Mouse (Mus musculus): ENCODE results near the gene Styxl1. TPM values are rescaled to one million over a fixed set of nuclear protein-coding genes. Genes with fewer than 3 reads are reported as not detected.

Styxl1 gene
- polyA plus RNA-seq, 1 experiment from 2014 or later: not detected

DNA sequence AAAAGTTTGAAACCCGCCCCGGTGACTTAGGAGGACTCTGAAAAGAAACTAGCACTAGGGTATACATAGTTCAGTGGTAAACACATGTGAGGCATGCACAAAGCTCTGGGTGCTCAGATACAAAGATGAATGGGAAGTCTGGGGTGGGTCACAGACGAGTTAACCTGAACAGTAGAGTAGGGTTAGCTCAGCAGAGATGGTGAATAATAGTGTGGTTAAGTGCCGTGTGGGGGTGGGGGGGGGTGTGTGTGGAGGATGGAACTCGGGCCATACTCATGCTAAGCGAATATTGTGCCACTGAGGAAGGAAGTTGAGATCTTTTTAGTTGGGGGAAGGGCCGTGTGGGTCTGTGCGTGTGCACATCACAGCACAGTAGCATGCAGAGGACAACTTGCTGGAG lies 2.1 kb upstream of the Styxl1 start:
- no peak overlapping the region for H3K4me2 ChIP-seq
- H3K9me3 ChIP-seq (ENCODE audit: control insufficient read depth, low read length): no peaks in the 10 kb centered on the region
- H3K4me3 ChIP-seq (ENCODE audit: low read depth, low read length): no peak overlapping the region
- H3K4me1 ChIP-seq (ENCODE audit: control insufficient read depth, insufficient read depth, low read length): peaks cover 17% of the 10 kb centered on the region
- ATAC-seq (ENCODE audit: low FRiP score) (no peak), DNase-seq (ENCODE audit: low spot score, missing footprints) (peak; percentile 72)
- H3K27ac ChIP-seq (ENCODE audit: low read depth, low read length): no peak overlapping the region
- H3K36me3 ChIP-seq (ENCODE audit: control insufficient read depth, insufficient read depth, low read length): peaks cover 14% of the 10 kb centered on the region
- 82% methylated on average over 8 of the region's 8 CpGs for WGBS
- no peak overlapping the region for H3K9ac ChIP-seq (ENCODE audit: low read length)
- H3K27me3 ChIP-seq (ENCODE audit: control insufficient read depth, insufficient read depth, low read length): no peaks in the 10 kb centered on the region; the same call in 1 of the 2 replicates

DNA sequence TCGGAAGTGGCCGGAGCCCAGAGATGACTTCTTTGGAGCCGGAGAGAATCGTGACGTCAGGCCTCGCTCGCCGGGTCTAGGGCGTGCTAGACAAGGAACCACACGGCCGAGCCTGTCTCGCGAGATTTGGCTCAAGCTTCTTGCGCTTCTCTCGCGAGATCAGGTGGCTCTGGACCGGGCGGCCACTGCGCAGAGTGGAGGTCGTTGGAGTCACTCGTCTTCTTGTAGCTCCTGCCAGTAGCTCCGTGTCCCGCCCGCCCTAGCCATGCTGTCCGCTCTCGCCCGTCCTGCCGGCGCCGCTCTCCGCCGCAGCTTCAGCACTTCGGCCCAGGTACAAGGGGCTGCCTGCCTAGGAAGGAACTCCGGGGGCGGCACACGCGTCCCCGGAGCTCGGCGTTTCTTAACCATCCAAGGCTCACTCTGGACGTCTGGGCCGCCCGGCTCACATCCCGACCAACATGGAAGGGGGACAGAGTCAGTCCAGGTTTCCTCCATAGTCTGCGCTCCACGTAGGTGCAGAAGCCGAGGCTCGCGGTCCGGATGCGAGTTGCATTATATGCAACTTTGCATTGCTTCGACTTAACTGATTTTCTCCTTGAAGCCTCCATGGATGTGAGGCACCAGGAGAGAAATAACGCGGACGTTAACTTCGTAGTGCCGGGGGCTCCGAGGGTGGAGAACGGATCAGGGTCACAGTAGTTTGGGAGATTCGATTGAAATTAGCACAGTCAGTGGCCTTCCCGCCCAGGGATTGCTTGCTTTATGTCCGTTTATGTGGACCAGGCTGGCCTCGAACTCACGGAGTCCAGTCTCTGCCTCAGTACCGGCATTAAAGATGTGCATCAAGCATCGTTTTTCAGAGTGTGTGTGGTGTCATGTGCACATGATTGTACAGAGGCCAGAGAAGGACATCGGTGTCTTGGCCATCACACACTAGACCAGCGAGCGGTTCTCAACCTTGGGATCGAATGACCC lies 573 bp upstream of the Styxl1 start, which contains the start of gene Mdh2:
Gene Mdh2 (plus strand): TSS at position 10 of the 975 bp plus-strand sequence.
- H3K4me2 ChIP-seq: peak within 1 kb of the TSS; percentile 84
- peaks cover 9% of the 10 kb centered on the region; the same call in 1 of the 2 replicates for H3K36me3 ChIP-seq (ENCODE audit: control insufficient read depth, insufficient read depth, low read length)
- peak within 1 kb of the TSS; percentile 87 for H3K27ac ChIP-seq (ENCODE audit: low read depth, low read length)
- peak within 1 kb of the TSS; percentile 96 for H3K9ac ChIP-seq (ENCODE audit: low read length)
- H3K9me3 ChIP-seq (ENCODE audit: control insufficient read depth, low read length): no peaks in the 10 kb centered on the region
- no peaks in the 10 kb centered on the region; the same call in 1 of the 2 replicates for H3K27me3 ChIP-seq (ENCODE audit: control insufficient read depth, insufficient read depth, low read length)
- peak; percentile 99 for ATAC-seq (ENCODE audit: low FRiP score)
- 1% methylated on average over 70 of the region's 70 CpGs for WGBS
- H3K4me3 ChIP-seq (ENCODE audit: low read depth, low read length): peak within 1 kb of the TSS; percentile 71
- peaks cover 17% of the 10 kb centered on the region for H3K4me1 ChIP-seq (ENCODE audit: control insufficient read depth, insufficient read depth, low read length)
- DNase-seq (ENCODE audit: low spot score, missing footprints): peak; percentile 100

DNA sequence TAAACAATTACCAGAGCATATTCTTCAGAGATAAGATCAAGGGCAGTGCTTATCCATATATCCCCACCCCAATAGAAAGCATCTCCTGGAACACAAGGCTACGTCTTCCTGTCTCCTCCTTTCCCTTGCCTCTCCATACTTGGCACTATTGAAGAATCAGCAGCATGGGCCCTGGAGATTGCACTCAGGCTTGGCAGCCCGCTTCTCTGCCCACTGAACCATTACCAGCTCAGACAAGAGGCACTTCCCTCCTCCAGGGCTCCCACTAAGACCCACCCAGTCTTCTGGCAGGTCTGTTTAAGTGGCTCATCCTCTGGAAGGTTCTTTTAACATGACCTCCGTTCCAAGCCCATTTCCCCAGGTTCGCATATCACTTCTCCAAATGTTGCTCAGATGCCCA lies 1.6 kb downstream of the Styxl1 start:
- H3K9ac ChIP-seq (ENCODE audit: low read length): peak overlapping the region; percentile 9; the same call in 1 of the 2 replicates
- ATAC-seq (ENCODE audit: low FRiP score) (no peak), DNase-seq (ENCODE audit: low spot score, missing footprints) (no peak)
- no peak overlapping the region for H3K27ac ChIP-seq (ENCODE audit: low read depth, low read length)
- no peak overlapping the region for H3K4me3 ChIP-seq (ENCODE audit: low read depth, low read length)
- peaks cover 17% of the 10 kb centered on the region for H3K4me1 ChIP-seq (ENCODE audit: control insufficient read depth, insufficient read depth, low read length)
- no peaks in the 10 kb centered on the region for H3K9me3 ChIP-seq (ENCODE audit: control insufficient read depth, low read length)
- no peaks in the 10 kb centered on the region; the same call in 1 of the 2 replicates for H3K27me3 ChIP-seq (ENCODE audit: control insufficient read depth, insufficient read depth, low read length)
- WGBS: 71% methylated on average over 4 of the region's 4 CpGs
- no peaks in the 10 kb centered on the region for H3K36me3 ChIP-seq (ENCODE audit: control insufficient read depth, insufficient read depth, low read length)
- no peak overlapping the region for H3K4me2 ChIP-seq

DNA sequence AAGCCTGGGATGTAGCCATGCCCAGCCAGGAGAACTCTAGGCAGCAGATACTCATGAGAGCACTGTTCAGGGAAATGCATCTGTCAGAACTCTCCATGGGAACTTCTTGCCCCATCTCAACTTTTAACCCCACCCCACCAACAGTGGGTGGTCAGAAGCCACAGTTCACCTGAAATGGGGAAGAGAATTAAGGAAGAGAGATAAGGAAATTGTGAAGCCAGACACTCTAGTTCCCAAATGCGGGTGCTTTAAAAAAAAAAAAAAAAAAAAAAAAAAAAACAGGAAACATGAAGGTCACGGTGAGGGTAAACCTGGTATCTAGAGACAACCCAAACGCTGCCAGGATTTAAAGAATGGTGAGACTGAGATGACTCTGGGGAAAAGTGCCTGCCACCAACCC lies 5.7 kb downstream of the Styxl1 start:
- 77% methylated on average over 3 of the region's 3 CpGs for WGBS
- no peak overlapping the region for H3K4me2 ChIP-seq

DNA sequence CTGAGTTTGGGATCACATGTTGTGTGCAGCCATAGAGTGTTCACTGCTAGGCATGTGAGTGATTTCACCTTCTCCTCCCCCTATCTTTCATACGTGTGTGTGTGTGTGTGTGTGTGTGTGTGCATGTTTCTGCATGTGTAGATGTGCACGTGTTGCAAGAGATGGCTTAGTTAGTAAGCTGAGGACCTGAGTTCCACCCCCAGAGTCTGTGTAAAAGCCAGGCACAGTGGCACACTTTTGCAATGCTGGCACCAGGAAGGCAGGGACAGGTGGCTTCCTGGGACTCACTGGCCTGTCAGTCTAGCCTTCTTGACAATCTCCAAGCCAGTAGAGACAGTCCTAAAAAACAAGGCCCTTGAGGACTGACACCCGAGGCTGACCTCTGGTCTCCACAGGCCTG lies 13.2 kb downstream of the Styxl1 start:
- no peaks in the 10 kb centered on the region for H3K9me3 ChIP-seq (ENCODE audit: control insufficient read depth, low read length)
- ATAC-seq (ENCODE audit: low FRiP score) (no peak), DNase-seq (ENCODE audit: low spot score, missing footprints) (no peak)
- H3K27ac ChIP-seq (ENCODE audit: low read depth, low read length): no peak overlapping the region
- no peaks in the 10 kb centered on the region for H3K4me1 ChIP-seq (ENCODE audit: control insufficient read depth, insufficient read depth, low read length)
- 64% methylated on average over 3 of the region's 3 CpGs for WGBS
- no peaks in the 10 kb centered on the region for H3K36me3 ChIP-seq (ENCODE audit: control insufficient read depth, insufficient read depth, low read length)
- H3K9ac ChIP-seq (ENCODE audit: low read length): no peak overlapping the region
- no peaks in the 10 kb centered on the region for H3K27me3 ChIP-seq (ENCODE audit: control insufficient read depth, insufficient read depth, low read length)
- no peak overlapping the region for H3K4me2 ChIP-seq
- H3K4me3 ChIP-seq (ENCODE audit: low read depth, low read length): no peak overlapping the region

More for the DNA sequence above, 5.7 kb downstream of the Styxl1 start:
- Histone ChIP-seq H3K9me3 (ENCODE audit: control insufficient read depth, low read length) (no peaks in the 10 kb centered on the region), H3K27me3 (ENCODE audit: control insufficient read depth, insufficient read depth, low read length) (no peaks in the 10 kb centered on the region; the same call in 1 of the 2 replicates), H3K9ac (ENCODE audit: low read length) (no peak overlapping the region), H3K27ac (ENCODE audit: low read depth, low read length) (no peak overlapping the region), H3K4me3 (ENCODE audit: low read depth, low read length) (no peak overlapping the region), H3K4me1 (ENCODE audit: control insufficient read depth, insufficient read depth, low read length) (peaks cover 3% of the 10 kb centered on the region), H3K36me3 (ENCODE audit: control insufficient read depth, insufficient read depth, low read length) (no peaks in the 10 kb centered on the region)
- ATAC-seq (ENCODE audit: low FRiP score) (no peak), DNase-seq (ENCODE audit: low spot score, missing footprints) (peak; percentile 8)

DNA sequence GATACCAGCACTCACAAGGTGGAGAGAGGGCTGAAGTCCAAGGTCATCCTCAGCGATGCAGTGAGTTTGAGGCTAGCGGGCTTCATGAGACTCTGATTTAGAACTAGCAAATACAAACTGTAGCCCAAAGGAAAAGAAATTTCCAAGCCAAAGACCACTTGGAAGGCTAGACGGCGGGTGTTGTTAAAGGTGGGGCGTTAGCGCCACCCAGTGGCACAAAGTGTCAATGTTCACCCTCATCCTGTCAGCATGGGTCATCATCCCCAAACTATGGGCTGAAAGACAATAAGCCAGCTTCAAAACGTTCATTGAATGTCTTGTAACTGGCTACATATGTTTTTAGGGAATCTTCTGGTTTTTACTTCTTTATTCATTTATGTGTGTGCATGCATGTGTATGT lies 14.7 kb downstream of the Styxl1 start:
- H3K4me3 ChIP-seq (ENCODE audit: low read depth, low read length): no peak overlapping the region
- DNase-seq (ENCODE audit: low spot score, missing footprints): peak; percentile 99
- H3K27ac ChIP-seq (ENCODE audit: low read depth, low read length): no peak overlapping the region
- H3K27me3 ChIP-seq (ENCODE audit: control insufficient read depth, insufficient read depth, low read length): no peaks in the 10 kb centered on the region
- no peaks in the 10 kb centered on the region for H3K9me3 ChIP-seq (ENCODE audit: control insufficient read depth, low read length)
- H3K9ac ChIP-seq (ENCODE audit: low read length): no peak overlapping the region
- no peaks in the 10 kb centered on the region for H3K4me1 ChIP-seq (ENCODE audit: control insufficient read depth, insufficient read depth, low read length)
- no peak for ATAC-seq (ENCODE audit: low FRiP score)
- no peak overlapping the region for H3K4me2 ChIP-seq
- H3K36me3 ChIP-seq (ENCODE audit: control insufficient read depth, insufficient read depth, low read length): no peaks in the 10 kb centered on the region
- WGBS: 5% methylated on average over 7 of the region's 7 CpGs

DNA sequence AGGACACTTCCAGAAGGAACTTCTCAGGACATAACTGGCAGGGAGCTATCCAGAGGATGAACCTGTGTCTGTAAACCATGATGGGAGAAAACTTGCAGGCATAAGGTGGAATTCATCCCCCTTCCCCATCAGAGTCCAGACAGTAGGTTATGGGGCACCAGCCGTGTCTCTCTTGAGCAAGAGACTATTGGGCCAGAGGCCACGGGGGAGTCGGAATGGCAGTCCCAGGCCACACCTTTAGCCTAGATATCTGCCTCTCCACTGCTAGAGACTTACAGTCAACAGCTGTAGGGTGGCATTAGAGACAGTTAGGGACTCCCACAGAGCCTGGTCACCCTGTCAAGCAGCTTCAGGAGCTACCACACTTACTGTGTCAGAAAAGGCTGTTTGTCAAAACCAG lies 16.3 kb downstream of the Styxl1 start:
- no peak overlapping the region for H3K27ac ChIP-seq (ENCODE audit: low read depth, low read length)
- 78% methylated on average over 3 of the region's 3 CpGs for WGBS
- DNase-seq (ENCODE audit: low spot score, missing footprints): no peak
- no peaks in the 10 kb centered on the region for H3K36me3 ChIP-seq (ENCODE audit: control insufficient read depth, insufficient read depth, low read length)
- H3K4me3 ChIP-seq (ENCODE audit: low read depth, low read length): no peak overlapping the region
- no peak overlapping the region for H3K4me2 ChIP-seq
- no peaks in the 10 kb centered on the region for H3K9me3 ChIP-seq (ENCODE audit: control insufficient read depth, low read length)
- no peaks in the 10 kb centered on the region for H3K4me1 ChIP-seq (ENCODE audit: control insufficient read depth, insufficient read depth, low read length)
- no peak overlapping the region for H3K9ac ChIP-seq (ENCODE audit: low read length)
- H3K27me3 ChIP-seq (ENCODE audit: control insufficient read depth, insufficient read depth, low read length): no peaks in the 10 kb centered on the region
- no peak for ATAC-seq (ENCODE audit: low FRiP score)

DNA sequence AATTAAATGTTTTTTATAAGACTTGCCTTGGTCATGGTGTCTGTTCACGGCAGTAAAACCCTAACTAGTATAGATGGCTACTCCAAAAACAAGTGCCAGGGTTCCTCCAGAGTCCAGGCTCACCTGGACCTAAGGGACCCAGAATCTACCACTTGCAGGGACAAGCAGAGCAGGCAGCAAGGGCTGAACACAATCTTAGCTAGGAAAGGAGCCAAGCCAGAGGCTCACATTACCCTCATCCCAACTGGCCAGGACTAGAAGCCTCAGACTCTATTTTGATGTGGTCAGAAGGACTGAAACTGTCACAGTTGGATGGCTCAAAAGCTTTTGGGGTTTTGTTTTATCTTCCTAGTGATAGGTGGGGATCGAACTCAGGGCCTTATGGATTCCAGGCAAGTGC lies 26.6 kb downstream of the Styxl1 start:
- no peak for ATAC-seq (ENCODE audit: low FRiP score)
- no peaks in the 10 kb centered on the region for H3K36me3 ChIP-seq (ENCODE audit: control insufficient read depth, insufficient read depth, low read length)
- no peak overlapping the region for H3K4me2 ChIP-seq
- H3K9me3 ChIP-seq (ENCODE audit: control insufficient read depth, low read length): peaks cover 8% of the 10 kb centered on the region; the same call in 1 of the 2 replicates
- H3K4me1 ChIP-seq (ENCODE audit: control insufficient read depth, insufficient read depth, low read length): no peaks in the 10 kb centered on the region
- no peak overlapping the region for H3K4me3 ChIP-seq (ENCODE audit: low read depth, low read length)
- 76% methylated on average over 2 of the region's 2 CpGs for WGBS
- H3K27ac ChIP-seq (ENCODE audit: low read depth, low read length): no peak overlapping the region
- H3K9ac ChIP-seq (ENCODE audit: low read length): no peak overlapping the region
- H3K27me3 ChIP-seq (ENCODE audit: control insufficient read depth, insufficient read depth, low read length): no peaks in the 10 kb centered on the region
- DNase-seq (ENCODE audit: low spot score, missing footprints): peak; percentile 23

DNA sequence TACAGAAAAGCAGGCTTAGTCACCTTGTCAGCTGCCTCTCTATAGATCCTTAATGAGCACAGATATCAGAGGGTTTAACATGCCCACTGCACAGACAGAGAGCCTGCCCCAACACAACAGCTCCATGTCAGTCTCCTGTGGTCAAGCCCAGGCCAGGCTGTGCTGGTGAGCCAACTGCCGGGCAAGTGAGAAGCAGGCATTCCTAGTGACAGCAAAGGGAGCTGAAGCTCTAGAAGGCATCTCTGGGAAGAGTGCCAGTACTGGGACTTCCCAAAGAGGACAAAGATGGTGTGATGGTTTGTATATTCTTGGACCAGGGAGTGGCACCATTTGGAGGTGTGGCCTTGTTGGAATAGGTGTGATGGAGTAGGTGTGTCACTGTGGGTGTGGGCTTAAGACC lies 27.1 kb downstream of the Styxl1 start:
- DNase-seq (ENCODE audit: low spot score, missing footprints) (no peak), ATAC-seq (ENCODE audit: low FRiP score) (no peak)
- Histone ChIP-seq H3K9me3 (ENCODE audit: control insufficient read depth, low read length) (peaks cover 8% of the 10 kb centered on the region; the same call in 1 of the 2 replicates), H3K27ac (ENCODE audit: low read depth, low read length) (no peak overlapping the region), H3K9ac (ENCODE audit: low read length) (no peak overlapping the region), H3K4me3 (ENCODE audit: low read depth, low read length) (no peak overlapping the region), H3K36me3 (ENCODE audit: control insufficient read depth, insufficient read depth, low read length) (no peaks in the 10 kb centered on the region), H3K4me1 (ENCODE audit: control insufficient read depth, insufficient read depth, low read length) (no peaks in the 10 kb centered on the region), H3K4me2 (no peak overlapping the region), H3K27me3 (ENCODE audit: control insufficient read depth, insufficient read depth, low read length) (no peaks in the 10 kb centered on the region)
- 88% methylated on average over 1 of the region's 1 CpGs for WGBS

Measured in midbrain, embryonic 11.5 days (tissue).